8 mouse cellular contexts compared by ENCODE assay signal in genomic region chr11:3150003-3150676, GRCm38 (mm10). TPM values are rescaled to one million over a fixed set of nuclear protein-coding genes. Genes with fewer than 3 reads are reported as not detected.
A peak's percentile ranks its signal among the peaks of the same experiment; 100 is the strongest.
DNase-seq lines count a peak whose midpoint lies in the region; ATAC-seq lines count a peak whose summit lies in the region.
"Not testable (repeated sequence)": the region's sequence is repeated elsewhere in the genome, so short reads cannot be mapped to it uniquely, and the experiment has no call there.

No protein-coding gene starts in this region.

- ATAC-seq in erythroblast, adult 5-6 weeks (replicated peaks; ENCODE audit: low FRiP score, poor library complexity, severe bottlenecking) = 0 out of 2 replicates have a peak, but pooled peaks have one; percentile 5
- peak; percentile 7; the same call in 1 of the 2 replicates for ATAC-seq in lung, embryonic 16.5 days (ENCODE audit: low read depth)

- not testable (repeated sequence) for H3K27ac ChIP-seq in lung, embryonic 16.5 days (ENCODE audit: low read length)

- not testable (repeated sequence) for H3K27me3 ChIP-seq in lung, embryonic 16.5 days (ENCODE audit: control insufficient read depth, insufficient read depth, low read depth, low read length)

- H3K4me3 ChIP-seq in lung, embryonic 16.5 days (ENCODE audit: low read length) = not testable (repeated sequence)

- H3K4me1 ChIP-seq in lung, embryonic 16.5 days (replicated peaks; ENCODE audit: control insufficient read depth, insufficient read depth, low read length) = not testable (repeated sequence)

- peak; percentile 22 for DNase-seq in CD4-positive, CD25-positive, alpha-beta regulatory T cell, adult 2 months (ENCODE audit: low read depth, low spot score)
- DNase-seq in gastrocnemius, postnatal 4 days (ENCODE audit: low spot score in 2 of 2) = peak; percentile 79 to 90
- DNase-seq in kidney, adult 18-20 months = peak; percentile 41
- peak; percentile 49 to 60 for DNase-seq in kidney, postnatal 4 days
- DNase-seq in ovary, postnatal 36 days (ENCODE audit: low spot score) = peak; percentile 36
- DNase-seq in thymus, postnatal 10 days (ENCODE audit: low spot score in 2 of 2) = peak; percentile 49 to 53

- WGBS in lung, embryonic 16.5 days = 89% methylated on average over 21 of the region's 24 CpGs

- H3K4me2 ChIP-seq in lung, embryonic 16.5 days (ENCODE audit: low read depth, low read length) = not testable (repeated sequence)

- H3K9me3 ChIP-seq in lung, embryonic 16.5 days (ENCODE audit: control insufficient read depth, low read length) = not testable (repeated sequence)

- H3K36me3 ChIP-seq in lung, embryonic 16.5 days (ENCODE audit: control insufficient read depth, insufficient read depth, low read length) = not testable (repeated sequence)

- H3K9ac ChIP-seq in lung, embryonic 16.5 days (ENCODE audit: low read length) = not testable (repeated sequence)

RNA-seq across cellular contexts. Expression of gene Sfi1, which starts 43.1 kb away (rescaled TPM):
- total RNA-seq in erythroblast, adult 5-6 weeks (2015; ENCODE audit: low replicate concordance) = 7.7 TPM in 1 of 2 replicates, not detected in the other
- total RNA-seq in erythroblast, adult 5-6 weeks (2017; ENCODE audit: low replicate concordance) = 2.6 and 3.9 TPM in 2 replicates
- total RNA-seq in gastrocnemius, postnatal 4 days (2021) = 10 to 100 TPM; 39.0 to 41.7 TPM
- 13.7 and 15.8 TPM in 2 replicates for polyA plus RNA-seq in lung, embryonic 16.5 days (2015; fragmentation: Nextera tagmentation; extraction: Ambion mirVana)

RNA-seq across cellular contexts. Expression of gene Eif4enif1, which starts 52.1 kb away (rescaled TPM):
- total RNA-seq in erythroblast, adult 5-6 weeks (2015; ENCODE audit: low replicate concordance) = 20.2 and 71.5 TPM in 2 replicates
- total RNA-seq in erythroblast, adult 5-6 weeks (2017; ENCODE audit: low replicate concordance) = 31.5 and 44.0 TPM in 2 replicates
- total RNA-seq in gastrocnemius, postnatal 4 days (2021) = 10 to 100 TPM; 45.8 to 53.6 TPM
- 34.8 and 37.5 TPM in 2 replicates for polyA plus RNA-seq in lung, embryonic 16.5 days (2015; fragmentation: Nextera tagmentation; extraction: Ambion mirVana)

Comparison
In these comparisons a context has a peak if more than half of its experiments do, and no peak if none do; other contexts are left out.
1. DNase-seq: peak in every context shown above with its lines; median percentile 84 in gastrocnemius, postnatal 4 days; 54 in kidney, postnatal 4 days; 51 in thymus, postnatal 10 days; 41 in kidney, adult 18-20 months; 36 in ovary, postnatal 36 days; 22 in CD4-positive, CD25-positive, alpha-beta regulatory T cell, adult 2 months.
2. RNA of gene Sfi1, which starts 43.1 kb away (total RNA-seq): 39.0 to 41.7 TPM in gastrocnemius, postnatal 4 days; 2.6 to 7.7 TPM in erythroblast, adult 5-6 weeks; every median in the first group is over 4 times any median in the second.